Mouse (Mus musculus) hindbrain, embryonic 14.5 days (tissue): Measurements from ENCODE around the gene Rpl9-ps6. TPM values are rescaled to one million over a fixed set of nuclear protein-coding genes. Genes with fewer than 3 reads are reported as not detected.

Source experiments
- ATAC-seq: fragments of 200-750 bp; cut with Nextera tagmentation; 2 replicates; pipeline ENCODE4 v1.8.0; 2017; ENCODE audit warnings: moderate number of reproducible peaks, mild to moderate bottlenecking, moderate TSS enrichment, moderate library complexity; ENCODE audit not compliant: low FRiP score
- DNase-seq: peaks from one replicate; pipeline ENCODE4 v3.0.0-alpha.2; 2015; ENCODE audit warnings: low spot score
- H3K27ac ChIP-seq: fragments of 300-500 bp; sonication (generic); 2 replicates; pipeline ENCODE4 v1.5.1; 2014; ENCODE audit warnings: mild to moderate bottlenecking, moderate library complexity
- H3K27me3 ChIP-seq: fragments of 300-500 bp; sonication (generic); 2 replicates; pipeline ENCODE4 v1.6.1; 2014; ENCODE audit warnings: mild to moderate bottlenecking, low read length, mixed read lengths; ENCODE audit not compliant: control insufficient read depth, insufficient read depth
- H3K36me3 ChIP-seq: fragments of 300-500 bp; sonication (generic); replicated peaks from 2 replicates; pipeline ENCODE4 v1.6.1; 2014; ENCODE audit not compliant: control insufficient read depth, insufficient read depth
- H3K4me1 ChIP-seq: fragments of 300-500 bp; sonication (generic); replicated peaks from 2 replicates; pipeline ENCODE4 v1.6.1; 2014; ENCODE audit warnings: antibody characterized with exemption, low read length, mixed read lengths; ENCODE audit not compliant: control insufficient read depth, insufficient read depth
- H3K4me2 ChIP-seq: fragments of 300-500 bp; sonication (generic); replicated peaks from 2 replicates; pipeline ENCODE4 v1.6.1; 2014; ENCODE audit warnings: mild to moderate bottlenecking, moderate library complexity
- H3K4me3 ChIP-seq: fragments of 300-500 bp; sonication (generic); replicated peaks from 2 replicates; pipeline ENCODE4 v1.5.1; 2014; ENCODE audit warnings: mild to moderate bottlenecking, low read length
- H3K9ac ChIP-seq: fragments of 300-500 bp; sonication (generic); 2 replicates; pipeline ENCODE4 v1.6.1; 2014
- H3K9me3 ChIP-seq: fragments of 300-500 bp; sonication (generic); 2 replicates; pipeline ENCODE4 v1.6.1; 2016; ENCODE audit warnings: low read length; ENCODE audit not compliant: control insufficient read depth
- WGBS: fragments of 180-500 bp; shearing (Covaris S2); extraction: QIAGEN DNeasy Blood & Tissue Kit; methylation state at CpG from one replicate; pipeline ENCODE4 v1.1.7; 2014; 5-methylcytosine and 5-hydroxymethylcytosine counted together
- polyA plus RNA-seq: library from polyadenylated mRNA; unstranded; fragments of >200 nt; fragmentation: Nextera tagmentation; extraction: Ambion mirVana; gene quantifications from 2 replicates; pipeline ENCODE4 v1.2.1, GENCODE M21; 2014

The Rpl9-ps6 gene
- polyA plus RNA-seq, 1 experiment from 2014 or later, result 79.3 TPM

GRCm38 (mm10) chr19:32497411-32497810 is 31.0 kb upstream of the Rpl9-ps6 start:
- H3K9ac ChIP-seq, result no peak overlapping the region
- H3K27me3 ChIP-seq, result no peaks in the 10 kb centered on the region
- no peaks in the 10 kb centered on the region for H3K9me3 ChIP-seq
- DNase-seq (no peak), ATAC-seq (no peak)
- peaks cover 72% of the 10 kb centered on the region for H3K36me3 ChIP-seq
- H3K4me3 ChIP-seq, result no peak overlapping the region
- 93% methylated on average over 6 of the region's 6 CpGs for WGBS
- no peak overlapping the region for H3K27ac ChIP-seq
- H3K4me1 ChIP-seq, result no peaks in the 10 kb centered on the region
- no peak overlapping the region for H3K4me2 ChIP-seq

- H3K9me3 ChIP-seq, result no peaks in the 10 kb centered on the region
- H3K4me3 ChIP-seq, result no peak overlapping the region
- no peak overlapping the region for H3K9ac ChIP-seq
- no peaks in the 10 kb centered on the region for H3K27me3 ChIP-seq
- peaks cover 70% of the 10 kb centered on the region for H3K36me3 ChIP-seq
- ATAC-seq (no peak), DNase-seq (no peak)
- no peak overlapping the region for H3K4me2 ChIP-seq
- 88% methylated on average over 11 of the region's 11 CpGs for WGBS
- no peak overlapping the region for H3K27ac ChIP-seq
- no peaks in the 10 kb centered on the region for H3K4me1 ChIP-seq
Observed at GRCm38 (mm10) chr19:32495034-32495433, 28.7 kb upstream of the Rpl9-ps6 start.

GRCm38 (mm10) chr19:32494611-32495010 is 28.2 kb upstream of the Rpl9-ps6 start:
- H3K9me3 ChIP-seq, result no peaks in the 10 kb centered on the region

GRCm38 (mm10) chr19:32493471-32493870 is 27.1 kb upstream of the Rpl9-ps6 start:
- Histone ChIP-seq H3K9ac (no peak overlapping the region), H3K4me2 (no peak overlapping the region), H3K27me3 (no peaks in the 10 kb centered on the region), H3K36me3 (peaks cover 56% of the 10 kb centered on the region), H3K27ac (no peak overlapping the region), H3K9me3 (no peaks in the 10 kb centered on the region), H3K4me1 (0 out of 2 replicates have a peak, but pooled peaks cover 3% of the 10 kb centered on the region), H3K4me3 (no peak overlapping the region)
- no peak for ATAC-seq
- DNase-seq, result no peak
- 92% methylated on average over 8 of the region's 8 CpGs for WGBS

More at GRCm38 (mm10) chr19:32494611-32495010, 28.2 kb upstream of the Rpl9-ps6 start:
- H3K4me2 ChIP-seq, result no peak overlapping the region
- no peaks in the 10 kb centered on the region for H3K4me1 ChIP-seq
- no peak overlapping the region for H3K9ac ChIP-seq
- 88% methylated on average over 13 of the region's 13 CpGs for WGBS
- no peak overlapping the region for H3K27ac ChIP-seq
- DNase-seq (no peak), ATAC-seq (no peak)
- H3K36me3 ChIP-seq, result peaks cover 67% of the 10 kb centered on the region
- H3K4me3 ChIP-seq, result no peak overlapping the region
- no peaks in the 10 kb centered on the region for H3K27me3 ChIP-seq

- peaks cover 4% of the 10 kb centered on the region; the same call in 1 of the 2 replicates for H3K4me1 ChIP-seq
- no peak overlapping the region for H3K27ac ChIP-seq
- H3K27me3 ChIP-seq, result no peaks in the 10 kb centered on the region
- H3K9ac ChIP-seq, result no peak overlapping the region
- H3K4me3 ChIP-seq, result no peak overlapping the region
- H3K4me2 ChIP-seq, result no peak overlapping the region
- DNase-seq (no peak), ATAC-seq (no peak)
- peaks cover 51% of the 10 kb centered on the region for H3K36me3 ChIP-seq
- 91% methylated on average over 5 of the region's 5 CpGs for WGBS
- no peaks in the 10 kb centered on the region for H3K9me3 ChIP-seq
Observed at GRCm38 (mm10) chr19:32492981-32493380, 26.6 kb upstream of the Rpl9-ps6 start.

- H3K4me2 ChIP-seq, result no peak overlapping the region
- whole genome bisulfite sequencing, result 98% methylated on average over 3 of the region's 3 CpGs
- no peaks in the 10 kb centered on the region for H3K9me3 ChIP-seq
- no peak overlapping the region for H3K27ac ChIP-seq
- H3K4me1 ChIP-seq, result peaks cover 10% of the 10 kb centered on the region
- no peak overlapping the region for H3K4me3 ChIP-seq
- DNase-seq (no peak), ATAC-seq (no peak)
- H3K9ac ChIP-seq, result no peak overlapping the region
- H3K27me3 ChIP-seq, result no peaks in the 10 kb centered on the region
- peaks cover 48% of the 10 kb centered on the region for H3K36me3 ChIP-seq
Observed at GRCm38 (mm10) chr19:32492339-32492738, 26.0 kb upstream of the Rpl9-ps6 start.

GRCm38 (mm10) chr19:32490976-32491375 is 24.6 kb upstream of the Rpl9-ps6 start:
- Histone ChIP-seq H3K36me3 (peaks cover 36% of the 10 kb centered on the region), H3K27ac (no peak overlapping the region), H3K9me3 (no peaks in the 10 kb centered on the region), H3K4me1 (peaks cover 17% of the 10 kb centered on the region), H3K9ac (no peak overlapping the region), H3K27me3 (no peaks in the 10 kb centered on the region), H3K4me2 (no peak overlapping the region), H3K4me3 (no peak overlapping the region)
- ATAC-seq (no peak), DNase-seq (no peak)
- 97% methylated on average over 2 of the region's 2 CpGs for WGBS

- no peak for DNase-seq
- Histone ChIP-seq H3K4me1 (peaks cover 25% of the 10 kb centered on the region), H3K9ac (no peak overlapping the region), H3K4me3 (no peak overlapping the region), H3K27me3 (no peaks in the 10 kb centered on the region), H3K27ac (no peak overlapping the region), H3K36me3 (peaks cover 20% of the 10 kb centered on the region), H3K9me3 (no peaks in the 10 kb centered on the region), H3K4me2 (no peak overlapping the region)
- WGBS, result 90% methylated on average over 12 of the region's 12 CpGs
- ATAC-seq, result no peak
Observed at GRCm38 (mm10) chr19:32489166-32489895, 23.0 kb upstream of the Rpl9-ps6 start.

- Histone ChIP-seq H3K4me3 (no peak overlapping the region), H3K4me1 (peaks cover 25% of the 10 kb centered on the region), H3K36me3 (peaks cover 10% of the 10 kb centered on the region), H3K9me3 (no peaks in the 10 kb centered on the region), H3K27me3 (no peaks in the 10 kb centered on the region), H3K4me2 (peak overlapping the region; percentile 90), H3K9ac (no peak overlapping the region), H3K27ac (no peak overlapping the region)
- WGBS, result 90% methylated on average over 8 of the region's 8 CpGs
- no peak for DNase-seq
- ATAC-seq, result no peak
Observed at GRCm38 (mm10) chr19:32487595-32488255, 21.3 kb upstream of the Rpl9-ps6 start.
